Comparison of ENCODE assay signal across 8 mouse cellular contexts in genomic region chr4:75277467-75278196, GRCm38 (mm10). TPM values are rescaled to one million over a fixed set of nuclear protein-coding genes. Genes with fewer than 3 reads are reported as not detected.
DNase-seq lines count a peak whose midpoint lies in the region; ATAC-seq and TF ChIP-seq lines count a peak whose summit lies in the region.

No protein-coding gene starts in this region.

- peak overlapping the region; percentile 96 for H3K4me3 ChIP-seq in gastrocnemius, adult 2 months
- peak overlapping the region; percentile 83 for H3K4me3 ChIP-seq in C2C12 (ENCODE audit: insufficient read depth, poor library complexity, severe bottlenecking)
- H3K4me3 ChIP-seq in hindbrain, embryonic 15.5 days, result peak overlapping the region; percentile 86
- H3K4me3 ChIP-seq in midbrain, embryonic 16.5 days (ENCODE audit: low read depth, low read length), result peak overlapping the region; percentile 75

- peak; percentile 93 for ATAC-seq in hindbrain, embryonic 15.5 days (ENCODE audit: low FRiP score, low read depth)
- peak; percentile 95 for ATAC-seq in midbrain, embryonic 16.5 days

- H3K36me3 ChIP-seq in C2C12 (ENCODE audit: control insufficient read depth, insufficient read depth), result no peaks in the 10 kb centered on the region
- peaks cover 26% of the 10 kb centered on the region for H3K36me3 ChIP-seq in hindbrain, embryonic 15.5 days
- H3K36me3 ChIP-seq in midbrain, embryonic 16.5 days (ENCODE audit: control insufficient read depth, insufficient read depth, low read length), result peaks cover 10% of the 10 kb centered on the region

- peak overlapping the region; percentile 57 for H3K4me2 ChIP-seq in hindbrain, embryonic 15.5 days
- peak overlapping the region; percentile 73 for H3K4me2 ChIP-seq in midbrain, embryonic 16.5 days (ENCODE audit: low read length)

- H3K27me3 ChIP-seq in C2C12 (ENCODE audit: control insufficient read depth, insufficient read depth, insufficient read length), result no peaks in the 10 kb centered on the region
- H3K27me3 ChIP-seq in hindbrain, embryonic 15.5 days, result no peaks in the 10 kb centered on the region
- H3K27me3 ChIP-seq in midbrain, embryonic 16.5 days (ENCODE audit: control insufficient read depth, insufficient read depth, low read depth, low read length), result no peaks in the 10 kb centered on the region

- peaks cover 8% of the 10 kb centered on the region for H3K79me2 ChIP-seq in C2C12 (ENCODE audit: control insufficient read depth, insufficient read depth)

- no peak for TF ChIP-seq CTCF in gastrocnemius, adult 2 months (IDR thresholded peaks at IDR 0.05)
- no peak for TF ChIP-seq CTCF in C2C12 (IDR thresholded peaks at IDR 0.05; ENCODE audit: control insufficient read depth, insufficient read depth, insufficient read length)

- intact Hi-C loops in gastrocnemius, adult 2 months (cut with DNase I), result no loop called here
- intact Hi-C loops in gastrocnemius, postnatal 14 days (cut with DNase I; ENCODE audit: low total_unique reads), result no loop called here

- H3K27ac ChIP-seq in gastrocnemius, adult 2 months, result peak overlapping the region; percentile 92
- peak overlapping the region; percentile 75 for H3K27ac ChIP-seq in hindbrain, embryonic 15.5 days (replicated peaks)
- H3K27ac ChIP-seq in midbrain, embryonic 16.5 days (ENCODE audit: low read length), result peak overlapping the region; percentile 71

- H3ac ChIP-seq in C2C12 (ENCODE audit: control insufficient read depth, insufficient read length, low read depth), result peak overlapping the region; percentile 92

- no peak for DNase-seq in gastrocnemius, adult 2 months
- no peak for DNase-seq in gastrocnemius, postnatal 14 days
- DNase-seq in cerebellum, postnatal 25 days, result peak; percentile 14 to 23
- no peak for DNase-seq in layer of hippocampus, adult 11-12 months (ENCODE audit: low spot score)
- DNase-seq in embryo, embryonic 11 days, result no peak

- no peaks in the 10 kb centered on the region for H3K79me3 ChIP-seq in C2C12 (ENCODE audit: low read depth)

- no peaks in the 10 kb centered on the region for H3K9me3 ChIP-seq in hindbrain, embryonic 15.5 days
- H3K9me3 ChIP-seq in midbrain, embryonic 16.5 days (replicated peaks; ENCODE audit: control insufficient read depth, low read length, poor library complexity, severe bottlenecking), result no peaks in the 10 kb centered on the region; the same call in 1 of the 2 replicates

- WGBS in hindbrain, embryonic 15.5 days, result 8% methylated on average over 30 of the region's 30 CpGs
- 8% methylated on average over 30 of the region's 30 CpGs for WGBS in midbrain, embryonic 16.5 days

- peaks cover 6% of the 10 kb centered on the region; the same call in 1 of the 2 replicates for H3K4me1 ChIP-seq in hindbrain, embryonic 15.5 days (replicated peaks)
- peaks cover 6% of the 10 kb centered on the region; the same call in 1 of the 2 replicates for H3K4me1 ChIP-seq in midbrain, embryonic 16.5 days (ENCODE audit: control insufficient read depth, insufficient read depth, low read length)

- peak overlapping the region; percentile 86 for H3K9ac ChIP-seq in hindbrain, embryonic 15.5 days
- peak overlapping the region; percentile 78 for H3K9ac ChIP-seq in midbrain, embryonic 16.5 days (ENCODE audit: low read depth, low read length)

TF ChIP-seq in C2C12, 6 proteins besides CTCF, POLR2A, EP300 and RAD21:
- no peak for TF ChIP-seq FOSL1 (IDR thresholded peaks at IDR 0.05; ENCODE audit: insufficient read depth, low read length, poor library complexity, severe bottlenecking)
- TF ChIP-seq CEBPB (IDR thresholded peaks at IDR 0.05; ENCODE audit: low read depth), result no peak
- no peak for TF ChIP-seq MYOG (IDR thresholded peaks at IDR 0.05; ENCODE audit: control insufficient read depth, extremely low read depth, insufficient read length)
- no peak for TF ChIP-seq USF1 (IDR thresholded peaks at IDR 0.05; ENCODE audit: low read depth)
- no peak for TF ChIP-seq MAX (IDR thresholded peaks at IDR 0.05)
- TF ChIP-seq MYOD1 (IDR thresholded peaks at IDR 0.05; ENCODE audit: control insufficient read depth, insufficient read length, low read depth), result no peak

RNA-seq across cellular contexts. Expression of gene Dmac1, which starts 0.5 kb away (rescaled TPM):
- 10 to 100 TPM; 47.8 to 59.6 TPM for total RNA-seq in gastrocnemius, adult 2 months (2021)
- 10 to 100 TPM; 56.8 to 58.1 TPM for total RNA-seq in gastrocnemius, postnatal 14 days (2021)
- 82.2 TPM for polyA plus RNA-seq in C2C12 (2012; fragmentation: generic; extraction: Trizol)
- polyA plus RNA-seq in hindbrain, embryonic 15.5 days (2015; fragmentation: Nextera tagmentation; extraction: Ambion mirVana), result 86.3 and 94.8 TPM in 2 replicates
- polyA plus RNA-seq in midbrain, embryonic 16.5 days (2015; fragmentation: Nextera tagmentation; extraction: Ambion mirVana), result 85.7 and 86.8 TPM in 2 replicates

Comparison
In these comparisons a context has a peak if more than half of its experiments do, and no peak if none do; other contexts are left out.
1. DNase-seq: peak in cerebellum, postnatal 25 days (2 of 2); none in gastrocnemius, adult 2 months (single experiment), gastrocnemius, postnatal 14 days (single experiment), layer of hippocampus, adult 11-12 months (single experiment) and embryo, embryonic 11 days (single experiment).
2. Peak in every context shown above with its lines, with median percentiles within 50 percentile points of each other: H3K27ac ChIP-seq and H3K4me3 ChIP-seq.